Mouse (Mus musculus): ENCODE measurements around the gene Mrpl4.
A peak's percentile ranks its signal among the peaks of the same experiment; 100 is the strongest.
"Not testable (repeated sequence)": the region's sequence is repeated elsewhere in the genome, so short reads cannot be mapped to it uniquely, and the experiment has no call there.

The Mrpl4 gene

DNA sequence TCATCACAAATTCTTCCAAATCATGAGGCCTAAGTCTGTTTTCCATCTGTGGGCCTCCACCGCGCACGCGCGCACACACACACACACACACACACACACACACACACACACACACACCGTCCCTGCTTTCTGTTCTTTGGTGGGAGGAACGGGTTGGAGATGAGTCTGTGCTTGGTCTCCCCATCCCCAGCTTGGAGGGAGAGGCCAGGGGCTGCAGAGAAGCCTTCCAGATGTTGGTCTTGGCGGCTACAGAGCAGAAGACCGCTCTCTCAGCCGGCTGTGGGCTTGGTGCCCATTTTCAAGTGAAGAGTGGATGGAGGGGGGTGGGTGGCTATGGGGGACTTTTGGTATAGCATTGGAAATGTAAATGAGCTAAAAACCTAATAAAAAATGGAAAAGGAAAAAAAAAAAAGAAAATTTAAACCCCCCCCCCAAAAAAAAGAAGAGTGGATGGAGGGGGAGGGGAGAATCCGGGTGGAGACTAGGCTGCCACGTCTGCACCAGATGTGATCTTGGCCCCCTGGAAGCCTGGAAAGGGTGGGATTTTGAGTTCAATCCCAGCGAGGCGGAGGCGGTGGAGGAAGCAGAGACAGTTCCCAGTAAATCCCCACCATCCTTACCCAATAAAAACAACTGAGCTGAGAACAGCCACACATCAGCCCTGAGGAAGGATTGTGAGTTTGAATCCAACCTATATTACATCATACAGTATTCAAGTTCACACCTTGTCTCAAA lies 15.4 kb upstream of the Mrpl4 start:
- DNase-seq, result no peak

DNA sequence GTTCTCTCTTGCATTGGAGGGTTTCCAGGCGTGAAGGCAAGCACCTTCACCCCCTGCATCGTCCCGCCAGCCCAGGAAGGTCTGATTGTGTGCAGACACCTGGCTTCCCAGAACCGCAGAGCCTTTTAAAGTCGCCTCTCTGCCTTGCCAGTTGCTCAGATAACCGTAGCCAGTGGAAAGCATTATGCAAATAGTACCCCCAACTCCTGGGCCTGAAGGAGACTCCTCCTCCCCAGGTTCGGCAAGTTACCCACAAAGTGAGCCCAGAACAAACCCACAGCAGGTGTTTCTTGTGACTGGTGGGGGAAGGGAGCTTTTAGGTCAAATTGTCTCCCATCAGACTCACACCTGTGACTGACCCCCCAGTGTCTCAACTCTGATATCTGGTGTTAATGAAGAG lies 14.6 kb upstream of the Mrpl4 start:
- no peak for DNase-seq

DNA sequence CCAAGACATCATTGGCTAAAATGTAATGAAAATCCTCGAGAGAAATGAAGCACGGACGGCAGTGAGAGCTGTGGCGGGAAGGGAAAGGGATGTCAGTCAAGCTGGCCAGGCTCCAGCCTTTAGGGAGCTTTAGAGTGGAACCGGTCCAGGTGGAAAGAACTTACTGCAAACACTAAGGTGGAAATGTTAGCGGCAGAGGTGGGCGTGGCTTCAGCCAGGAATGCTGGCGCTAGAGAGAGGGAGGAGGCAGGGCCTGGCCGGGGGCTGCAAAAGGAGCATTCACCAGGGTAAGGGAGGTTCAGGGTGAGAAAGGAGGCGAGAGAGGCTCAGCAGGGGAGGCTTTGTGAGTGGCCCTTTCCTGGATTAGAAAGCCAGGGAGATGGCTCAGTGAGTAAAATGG lies 11.7 kb upstream of the Mrpl4 start:
- no peak for DNase-seq

DNA sequence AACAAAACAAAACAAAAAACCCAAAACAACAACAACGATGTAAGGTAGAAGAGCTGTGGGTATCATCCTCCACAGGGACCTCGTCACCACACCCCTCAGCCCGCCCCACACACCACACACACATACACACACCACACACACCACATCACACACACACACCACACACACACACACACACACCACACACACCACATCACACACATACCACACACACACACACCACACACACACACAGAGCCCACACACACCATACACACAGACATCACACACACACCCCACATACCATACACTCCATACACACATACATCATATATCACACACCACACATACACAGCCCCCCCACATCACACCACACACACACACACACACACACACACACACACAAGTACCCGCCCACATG lies 11.0 kb upstream of the Mrpl4 start:
- no peak for DNase-seq

DNA sequence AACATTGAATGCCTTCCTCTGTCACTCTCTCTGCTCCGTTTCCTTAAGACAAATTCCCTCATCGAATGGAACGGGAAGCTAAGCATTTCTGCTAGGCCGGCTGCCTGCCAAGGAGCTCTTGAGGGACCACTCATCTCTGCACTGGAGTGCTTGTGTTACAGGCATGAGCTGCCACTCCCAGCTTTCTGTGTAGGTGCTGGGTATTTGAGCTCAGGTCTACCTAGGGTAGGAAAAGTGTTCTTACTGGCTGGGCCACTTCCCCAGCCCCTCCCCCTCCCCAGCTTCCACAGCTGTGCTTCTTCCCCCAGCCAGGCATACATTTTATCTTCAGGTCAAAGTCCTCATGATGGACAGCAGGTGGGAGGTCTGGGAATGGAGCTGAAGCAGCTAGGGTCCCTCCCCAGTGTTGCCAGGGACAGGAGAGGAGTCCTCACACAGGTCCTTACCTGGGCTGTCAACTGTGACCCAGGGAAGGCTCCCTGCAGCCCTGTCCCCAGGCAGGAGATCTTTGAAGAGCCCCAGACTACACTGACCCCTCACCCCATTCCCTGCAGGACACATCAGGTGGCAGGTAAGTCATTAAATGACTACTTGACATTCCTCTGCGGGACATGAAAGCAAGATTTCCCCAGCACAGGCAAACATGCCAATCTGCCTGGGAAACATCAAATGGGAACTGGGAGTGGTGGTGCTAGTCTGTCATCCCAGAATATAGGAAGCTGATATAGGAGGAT lies 9.2 kb upstream of the Mrpl4 start:
- no peak for DNase-seq

DNA sequence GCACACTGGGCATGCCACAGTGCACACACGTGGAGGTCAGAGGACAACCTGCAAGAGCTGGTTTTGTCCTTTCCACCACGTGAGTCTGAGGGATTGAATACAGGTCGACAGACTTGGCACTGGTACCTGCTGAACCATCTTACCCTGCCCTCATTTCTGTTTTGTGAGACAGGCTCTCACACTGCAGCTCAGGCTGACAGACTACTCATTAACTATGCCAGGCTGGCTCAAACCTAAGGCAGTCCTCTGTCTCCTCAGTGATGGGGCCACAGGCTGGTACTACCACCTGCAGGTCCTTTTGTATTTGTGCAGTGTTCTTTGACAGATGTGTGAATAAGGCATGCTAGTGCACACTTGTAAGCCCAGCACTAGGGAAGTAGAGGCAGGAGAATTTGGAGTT lies 7.5 kb upstream of the Mrpl4 start:
- no peak for DNase-seq

DNA sequence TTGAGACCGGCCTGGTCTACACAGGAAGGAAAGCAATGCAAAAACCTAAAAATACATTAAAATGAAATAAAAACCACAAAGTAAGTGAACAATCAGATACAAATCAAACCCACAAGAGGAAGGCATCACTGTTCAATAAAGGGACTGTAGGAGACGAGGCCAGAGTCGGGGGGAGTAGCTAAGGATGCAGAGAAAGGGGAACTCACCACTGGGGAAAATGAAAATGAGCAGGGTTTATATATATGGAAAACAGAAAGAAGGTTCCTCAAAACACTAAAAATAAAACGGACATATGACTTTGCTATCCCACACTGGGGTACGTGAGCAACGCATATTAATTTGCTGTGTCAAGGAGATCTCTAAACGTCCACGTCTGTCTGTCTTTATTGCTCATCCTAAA lies 5.5 kb upstream of the Mrpl4 start:
- DNase-seq, result no peak

DNA sequence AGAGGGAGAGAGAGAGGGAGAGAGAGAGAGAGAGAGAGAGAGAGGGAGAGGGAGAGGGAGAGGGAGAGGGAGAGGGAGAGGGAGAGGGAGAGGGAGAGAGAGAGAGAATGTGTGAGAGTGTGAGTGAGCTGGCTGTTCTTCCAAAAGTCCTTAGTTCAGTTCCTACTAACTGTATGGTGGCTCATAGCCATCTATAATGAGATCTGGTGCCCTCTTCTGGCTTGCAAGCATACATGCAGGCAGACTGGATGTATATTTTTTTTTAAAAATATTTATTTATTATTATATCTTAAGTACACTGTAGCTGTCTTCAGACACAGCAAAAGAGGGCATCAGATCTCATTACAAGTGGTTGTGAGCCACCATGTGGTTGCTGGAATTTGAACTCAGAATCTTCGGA lies 4.2 kb upstream of the Mrpl4 start:
- DNase-seq, result not testable (repeated sequence)

DNA sequence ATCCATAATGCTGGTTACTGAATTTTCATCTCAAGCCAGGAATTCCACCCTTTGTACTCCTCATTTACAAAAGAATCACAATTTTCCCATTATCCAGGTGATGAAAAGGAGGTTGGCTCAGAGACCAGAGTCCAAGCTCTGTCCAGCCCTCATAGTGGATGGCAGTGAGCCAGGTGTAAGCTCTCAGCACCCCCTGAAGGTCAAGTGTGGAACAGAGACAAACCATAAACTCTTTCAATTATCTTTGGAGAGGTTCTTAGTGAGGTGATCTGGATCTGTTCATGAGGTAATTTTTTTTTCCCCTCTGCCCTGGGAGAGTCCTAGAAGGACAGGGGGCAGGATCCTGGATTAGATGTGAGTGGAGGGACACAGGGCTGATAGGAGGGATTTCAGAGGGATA lies 1.7 kb upstream of the Mrpl4 start:
- DNase-seq, result no peak

DNA sequence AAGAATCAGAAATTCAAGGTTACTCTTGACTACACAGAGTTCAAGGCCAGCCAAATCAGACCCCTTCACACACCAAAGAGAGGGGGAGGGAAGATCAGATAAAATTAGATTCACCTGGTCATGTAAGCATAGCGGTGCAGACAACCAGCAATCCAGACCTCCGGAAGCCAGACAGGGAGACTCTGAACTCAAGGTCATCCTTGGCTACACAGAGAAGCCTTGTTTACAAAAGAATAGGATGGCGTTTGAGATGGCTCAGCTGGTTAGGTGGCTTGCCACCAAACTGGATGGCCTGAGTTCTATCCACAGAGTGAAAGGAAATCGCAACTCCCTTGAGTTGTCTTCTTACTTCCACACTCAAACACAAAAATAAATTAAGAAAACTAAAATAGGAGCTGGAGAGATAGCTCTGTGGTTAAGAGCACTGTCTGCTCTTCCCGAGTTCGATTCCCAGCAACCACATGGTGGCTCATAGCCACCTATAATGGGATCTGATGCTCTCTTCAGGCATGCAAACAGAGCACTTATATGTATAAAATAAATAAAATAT lies 812 bp upstream of the Mrpl4 start:
- no peak for DNase-seq

DNA sequence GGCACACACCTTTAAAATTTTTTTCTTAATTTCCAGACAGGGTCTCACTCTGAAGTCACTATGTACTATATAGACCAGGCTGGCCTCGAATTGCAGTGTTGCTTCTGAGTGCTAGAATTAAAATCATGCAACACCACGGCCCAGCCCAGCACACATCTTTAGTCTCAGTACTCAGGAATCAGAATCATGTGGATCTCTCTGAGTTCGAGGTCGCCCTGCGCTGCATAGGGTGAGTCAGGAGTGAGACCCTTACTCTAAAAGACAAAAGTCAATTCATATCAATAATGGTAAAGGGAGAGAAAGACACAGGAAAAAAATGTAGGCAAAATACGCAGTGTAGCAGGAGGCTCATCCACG lies 290 bp upstream of the Mrpl4 start:
- no peak for DNase-seq

DNA sequence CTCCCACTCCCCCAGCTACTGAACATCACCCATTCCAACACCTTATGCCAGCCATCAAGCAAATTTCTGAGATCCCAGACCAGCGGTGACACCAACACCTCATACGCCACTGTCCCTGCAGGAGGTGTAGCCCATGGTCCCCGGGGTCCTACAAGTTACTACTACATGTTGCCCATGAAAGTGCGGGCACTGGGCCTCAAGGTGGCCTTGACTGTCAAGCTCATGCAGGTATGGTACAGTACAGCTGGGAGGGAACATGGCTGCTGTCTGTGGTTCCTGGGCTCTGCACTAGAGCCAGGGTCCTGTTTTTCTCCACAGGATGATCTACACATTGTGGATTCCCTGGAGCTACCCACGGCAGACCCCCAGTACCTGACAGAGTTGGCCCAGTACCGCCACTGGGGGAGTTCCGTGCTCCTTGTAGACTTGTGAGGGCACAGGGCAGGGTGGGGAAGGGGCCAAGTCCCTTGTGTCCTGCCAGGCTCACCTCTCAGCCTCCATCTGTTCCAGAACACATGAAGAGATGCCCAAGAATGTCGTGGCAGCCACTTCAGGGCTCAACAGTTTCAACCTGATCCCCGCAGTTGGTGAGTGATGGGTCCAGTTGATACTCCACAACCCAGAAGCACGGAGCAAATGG lies 4.9 kb downstream of the Mrpl4 start:
- DNase-seq, result no peak

DNA sequence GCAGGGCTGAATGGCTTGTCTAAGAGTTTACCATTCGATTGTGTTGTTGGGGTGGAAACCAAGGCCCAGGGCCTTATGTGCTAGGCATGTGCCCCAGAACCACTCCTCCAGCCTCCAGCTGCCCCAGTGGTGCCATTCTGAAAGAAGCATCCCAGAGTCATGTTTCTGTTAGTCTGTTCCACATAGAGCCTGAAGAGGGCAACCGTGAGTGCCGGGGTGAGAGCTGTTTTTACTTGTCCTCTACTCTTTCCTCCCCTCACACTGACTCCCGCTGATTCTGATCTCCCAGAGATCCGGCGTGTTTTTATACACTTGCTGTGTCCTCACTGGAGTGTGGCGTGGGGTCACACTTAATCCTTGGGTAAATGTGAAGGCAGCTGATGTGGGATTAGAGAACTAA lies 5.5 kb downstream of the Mrpl4 start:
- no peak for DNase-seq

DNA sequence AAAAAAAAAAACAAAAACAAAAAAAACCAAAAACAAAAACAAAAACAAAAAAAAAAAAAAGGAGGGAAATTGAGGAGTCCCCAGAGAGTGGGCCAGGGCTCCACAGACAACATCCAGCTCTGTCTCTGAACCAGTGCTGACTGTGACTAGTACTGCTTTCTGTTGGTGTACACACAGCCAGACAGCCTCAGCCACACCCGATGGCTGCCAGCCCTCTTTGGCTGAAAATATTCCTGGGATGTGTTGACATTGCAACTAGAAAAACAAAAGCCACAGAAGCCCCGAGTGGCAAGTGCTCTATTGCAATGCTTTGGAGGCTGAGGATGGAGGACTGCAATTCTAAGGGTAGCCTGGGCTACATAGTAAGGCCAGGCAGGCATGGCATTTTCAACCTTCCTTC lies 7.8 kb downstream of the Mrpl4 start:
- no peak for DNase-seq

DNA sequence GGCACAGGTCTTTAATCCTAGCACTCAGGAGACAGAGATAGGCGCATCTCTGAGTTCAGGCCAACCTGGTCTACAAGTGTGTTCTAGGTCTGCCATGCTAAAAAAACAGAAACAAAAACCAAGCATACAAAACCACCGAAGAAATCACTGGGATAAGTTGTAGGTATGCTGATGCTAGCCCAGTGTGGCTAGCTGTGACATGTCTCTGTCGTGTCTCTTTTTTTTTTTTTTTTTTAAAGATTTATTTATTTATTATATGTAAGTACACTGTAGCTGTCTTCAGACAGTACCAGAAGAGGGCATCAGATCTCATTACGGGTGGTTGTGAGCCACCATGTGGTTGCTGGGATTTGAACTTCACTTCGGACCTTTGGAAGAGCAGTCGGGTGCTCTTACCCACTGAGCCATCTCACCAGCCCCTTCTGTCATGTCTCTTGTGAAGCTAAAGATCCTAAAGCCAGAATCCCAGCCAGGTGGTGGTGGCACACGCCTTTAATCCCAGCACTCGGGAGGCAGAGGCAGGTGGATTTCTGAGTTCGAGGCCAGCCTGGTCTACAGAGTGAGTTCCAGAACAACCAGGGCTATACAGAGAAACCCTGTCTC lies 8.5 kb downstream of the Mrpl4 start:
- DNase-seq, result not testable (repeated sequence)

DNA sequence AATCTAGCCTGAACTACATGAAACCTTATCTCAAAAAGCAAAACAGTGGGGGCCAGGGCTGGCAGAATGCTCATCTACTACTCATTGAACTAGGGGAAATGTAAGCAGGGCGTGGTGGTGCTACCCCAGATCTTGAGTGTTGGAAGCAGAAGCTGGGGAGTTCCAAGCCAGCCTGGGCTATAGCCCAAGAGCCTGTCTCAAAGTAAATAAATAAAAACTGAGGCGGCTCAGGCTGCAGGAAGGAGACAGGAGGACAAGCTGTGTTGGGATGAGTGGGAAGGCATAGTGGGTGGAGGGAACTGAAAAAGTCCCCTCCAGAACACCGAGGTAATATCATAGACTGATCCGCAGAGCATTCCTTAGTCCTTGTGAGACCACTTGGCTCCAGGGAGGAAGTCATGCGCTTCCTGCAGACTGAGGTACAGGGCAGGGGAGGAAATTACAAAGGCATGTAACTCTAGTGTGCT lies 9.3 kb downstream of the Mrpl4 start:
- DNase-seq, result no peak

DNA sequence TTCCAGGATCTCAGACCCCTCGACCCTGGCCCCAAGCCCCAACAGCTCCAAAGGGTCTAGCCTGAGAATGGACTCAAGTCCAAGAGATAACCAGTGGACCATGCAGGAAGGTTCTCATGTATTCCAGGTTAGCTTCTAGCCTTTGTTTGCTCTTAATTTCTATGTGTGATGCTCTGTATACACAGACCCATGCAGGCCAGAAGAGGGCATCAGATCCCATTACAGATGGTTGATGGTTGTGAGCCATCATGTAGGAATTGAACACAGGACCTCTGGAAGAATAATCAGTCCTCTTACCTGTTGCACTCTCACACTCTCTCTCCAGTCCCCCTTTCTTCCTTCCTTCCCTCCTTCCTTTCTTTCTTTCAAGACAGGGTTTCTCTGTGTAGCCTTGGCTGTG lies 9.8 kb downstream of the Mrpl4 start:
- no peak for DNase-seq

DNA sequence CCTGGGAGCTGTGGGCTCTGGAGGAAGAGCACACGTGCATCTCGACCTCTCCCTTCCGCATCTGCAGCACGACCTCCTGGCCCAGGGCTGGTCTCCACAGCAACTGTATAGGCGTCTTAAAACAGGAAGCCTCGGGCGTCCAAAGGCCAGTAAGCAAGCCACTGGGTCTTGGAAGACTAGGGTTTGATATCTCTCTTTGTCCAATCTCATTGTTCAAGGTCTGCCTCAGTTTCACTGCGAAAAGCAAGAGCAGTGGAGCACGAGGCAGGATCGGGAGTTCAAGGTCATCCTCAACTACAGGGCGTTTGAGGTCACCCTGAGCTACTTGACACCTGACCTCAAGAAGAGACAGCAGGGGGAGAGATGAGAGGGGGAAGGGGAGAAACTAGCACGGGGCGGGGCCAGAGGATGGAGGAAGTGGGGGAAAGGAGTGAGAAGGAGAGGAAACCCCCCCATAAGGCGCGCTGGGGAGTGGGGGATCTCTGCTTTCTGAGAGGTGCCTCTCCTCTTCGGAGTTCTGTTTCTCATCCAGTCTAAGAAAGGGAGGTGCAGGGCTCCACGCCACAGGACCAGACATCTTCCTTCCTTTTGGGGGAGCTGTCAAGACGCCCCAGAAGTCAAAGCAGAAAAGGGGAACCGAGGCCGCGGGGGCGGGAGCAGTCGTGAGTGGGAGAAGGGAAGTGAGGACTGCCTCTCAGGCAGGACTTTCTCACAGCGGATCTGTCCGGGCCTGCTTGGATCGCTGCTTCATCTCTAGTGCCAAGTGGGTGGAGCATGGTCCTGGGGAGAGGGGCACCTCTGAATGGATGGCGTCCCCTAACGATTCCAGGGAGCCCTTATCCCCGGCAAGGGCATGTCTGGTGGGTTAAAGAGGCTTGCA lies 12.4 kb downstream of the Mrpl4 start:
- DNase-seq, result peak; percentile 85

DNA sequence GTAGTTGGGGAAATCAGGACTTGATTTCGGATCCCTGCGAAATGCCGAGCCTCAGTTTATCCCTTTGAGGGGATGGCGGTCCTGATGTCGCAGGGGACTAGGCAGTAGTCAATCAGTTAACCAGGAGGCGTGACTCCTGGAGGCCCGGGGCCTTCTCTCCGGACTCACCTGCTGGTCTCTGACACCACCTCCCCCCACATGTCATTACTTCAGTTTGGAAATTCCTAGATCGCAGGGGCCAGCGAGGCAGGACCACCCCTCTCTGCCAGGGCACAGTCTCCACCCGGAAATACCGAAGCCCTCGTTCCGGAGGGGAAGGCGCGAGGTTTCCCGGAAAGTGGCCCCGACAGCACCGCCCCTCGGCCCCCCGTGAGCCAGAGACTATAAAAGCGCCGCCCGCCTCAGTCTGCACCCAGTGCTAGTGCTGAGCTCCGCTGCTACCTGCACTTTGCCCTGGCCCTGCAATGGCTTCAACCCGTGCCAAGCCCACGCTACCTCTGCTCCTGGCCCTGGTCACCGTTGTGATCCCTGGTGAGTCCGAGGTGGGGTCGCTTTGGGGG lies 13.1 kb downstream of the Mrpl4 start, which contains the start of gene Icam1:
Icam1 (plus strand) TSS at position 415 of the 560 bp plus-strand sequence.
- no peak for DNase-seq

DNA sequence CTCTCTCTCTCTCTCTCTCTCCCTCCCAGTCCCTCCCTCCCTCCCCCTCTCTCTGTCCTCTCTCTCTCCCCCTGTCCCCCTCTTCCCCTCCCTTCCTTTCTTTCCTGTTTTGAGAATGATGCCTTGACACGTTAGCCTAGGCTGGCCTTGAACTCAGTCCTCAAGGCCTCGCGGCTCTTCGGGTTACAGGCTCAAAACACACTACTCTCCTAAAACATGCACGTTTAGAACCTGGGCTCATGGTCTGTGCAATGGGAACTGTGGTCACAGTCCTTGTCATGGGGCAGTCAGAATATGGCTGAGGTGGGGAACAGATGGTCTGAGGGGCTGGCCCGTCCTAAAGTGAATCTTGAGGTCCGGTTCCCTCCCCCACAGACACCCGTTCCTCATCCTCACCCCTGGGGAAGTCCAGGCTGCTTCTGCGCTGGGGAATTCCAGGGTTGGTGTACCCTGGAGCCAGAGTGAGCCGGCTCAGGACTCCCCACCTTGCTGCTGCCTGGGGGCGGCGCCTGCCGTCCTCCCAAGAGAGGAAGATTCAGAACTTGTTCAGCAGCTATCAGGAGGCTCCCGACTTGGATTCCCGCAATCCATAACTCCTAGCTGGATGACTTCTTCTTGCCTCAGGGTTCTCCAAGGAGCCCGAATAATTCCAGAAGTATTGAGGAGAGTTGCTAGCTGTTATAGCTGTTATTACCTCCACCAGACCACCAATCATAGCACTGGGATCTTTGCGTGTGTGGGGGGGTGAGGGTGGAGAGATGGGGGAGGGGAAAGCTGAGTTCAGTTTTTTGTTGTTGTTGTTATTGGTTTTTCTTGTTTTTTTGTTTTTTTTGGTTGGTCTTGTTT lies 14.0 kb downstream of the Mrpl4 start:
- no peak for DNase-seq

DNA sequence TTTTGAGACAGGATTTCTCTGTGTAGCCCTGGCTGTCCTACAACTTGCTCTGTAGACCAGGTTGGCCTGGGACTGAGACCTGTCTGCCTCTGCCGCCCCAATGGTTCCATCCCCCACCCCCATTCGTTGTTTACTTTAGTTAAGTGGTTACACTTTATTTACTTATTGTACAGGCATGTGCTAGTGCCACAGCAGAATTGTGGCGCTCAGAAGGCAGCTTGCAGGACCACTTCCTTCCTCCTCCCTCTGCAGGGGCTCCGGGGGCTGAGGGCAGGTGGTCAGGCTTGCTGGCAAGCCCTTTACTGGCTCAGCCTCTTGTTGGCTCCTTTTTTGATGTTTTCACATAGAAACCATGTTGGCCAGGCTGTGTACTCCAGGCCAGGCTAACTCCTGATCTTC lies 14.6 kb downstream of the Mrpl4 start:
- DNase-seq, result no peak
